Mouse (Mus musculus): Measurements from ENCODE around the gene Prpf8.

DNA sequence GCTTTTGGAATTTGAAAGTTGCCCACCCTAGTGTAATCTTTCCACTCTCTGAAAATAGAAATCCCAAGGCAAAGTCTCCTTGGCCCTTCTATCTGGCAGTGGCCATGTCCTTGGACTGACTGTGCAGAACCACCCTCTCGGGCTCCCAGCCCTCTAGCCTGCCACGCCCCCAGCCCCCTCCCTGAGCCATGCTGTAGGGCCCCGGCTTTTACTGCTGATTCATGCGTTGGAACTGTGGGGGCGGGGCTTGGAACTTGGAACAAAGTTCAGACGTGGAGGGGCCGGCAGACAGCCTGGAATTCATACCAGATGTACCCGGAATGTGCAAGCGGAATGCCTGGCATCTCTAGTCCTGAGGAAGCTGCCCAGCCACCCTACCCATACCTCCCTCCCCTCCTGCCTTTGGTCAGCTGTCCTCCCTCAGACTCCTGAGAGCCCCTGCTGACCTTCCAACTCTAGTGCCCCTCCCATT is 23.7 kb upstream of the Prpf8 start:
- TF ChIP-seq CTCF (IDR thresholded peaks at IDR 0.05) (no peak), EP300 (IDR thresholded peaks at IDR 0.05; ENCODE audit: insufficient read depth, low read depth, low read length) (peak; percentile 93)
